Mouse (Mus musculus) forebrain, embryonic 11.5 days (tissue): Measurements from ENCODE around the gene Stkld1. TPM values are rescaled to one million over a fixed set of nuclear protein-coding genes. Genes with fewer than 3 reads are reported as not detected.

Experiments used
- ATAC-seq: fragments of 200-750 bp; cut with Nextera tagmentation; replicated peaks from 2 replicates; pipeline ENCODE4 v1.8.0; 2017; ENCODE audit warnings: moderate TSS enrichment; ENCODE audit not compliant: low FRiP score
- DNase-seq: peaks from one replicate; pipeline ENCODE4 v3.0.0-alpha.2; 2017; ENCODE audit warnings: low spot score
- H3K27ac ChIP-seq: fragments of 300-500 bp; sonication (generic); 2 replicates; pipeline ENCODE4 v1.5.1; 2014; ENCODE audit warnings: low read depth, low read length
- H3K27me3 ChIP-seq: fragments of 300-500 bp; sonication (generic); 2 replicates; pipeline ENCODE4 v1.6.1; 2014; ENCODE audit warnings: mild to moderate bottlenecking, low read length, mixed read lengths; ENCODE audit not compliant: control insufficient read depth, insufficient read depth
- H3K36me3 ChIP-seq: fragments of 300-500 bp; sonication (generic); 2 replicates; pipeline ENCODE4 v1.6.1; 2014; ENCODE audit warnings: mild to moderate bottlenecking, low read length, moderate library complexity, mixed read lengths; ENCODE audit not compliant: control insufficient read depth, insufficient read depth
- H3K4me1 ChIP-seq: fragments of 300-500 bp; sonication (generic); replicated peaks from 2 replicates; pipeline ENCODE4 v1.6.1; 2014; ENCODE audit warnings: low read length, mixed read lengths; ENCODE audit not compliant: control insufficient read depth, insufficient read depth
- H3K4me2 ChIP-seq: fragments of 300-500 bp; sonication (generic); 2 replicates; pipeline ENCODE4 v1.6.1; 2014; ENCODE audit warnings: low read depth, mild to moderate bottlenecking, low read length, moderate library complexity, mixed read lengths; ENCODE audit not compliant: severe bottlenecking
- H3K4me3 ChIP-seq: fragments of 300-500 bp; sonication (generic); 2 replicates; pipeline ENCODE4 v1.5.1; 2014; ENCODE audit warnings: low read depth, low read length
- H3K9ac ChIP-seq: fragments of 300-500 bp; sonication (generic); 2 replicates; pipeline ENCODE4 v1.6.1; 2014; ENCODE audit warnings: low read length
- H3K9me3 ChIP-seq: fragments of 300-500 bp; sonication (generic); 2 replicates; pipeline ENCODE4 v1.6.1; 2016; ENCODE audit warnings: low read length, mixed read lengths; ENCODE audit not compliant: control insufficient read depth
- WGBS: fragments of 180-500 bp; shearing (Covaris S2); extraction: QIAGEN DNeasy Blood & Tissue Kit; methylation state at CpG from one replicate; pipeline ENCODE4 v1.1.7; 2014; 5-methylcytosine and 5-hydroxymethylcytosine counted together
- polyA plus RNA-seq: library from polyadenylated mRNA; unstranded; fragments of >200 nt; fragmentation: Nextera tagmentation; extraction: Ambion mirVana; gene quantifications from 2 replicates; pipeline ENCODE4 v1.2.1, GENCODE M21; 2014

The Stkld1 gene
- polyA plus RNA-seq, 1 experiment from 2014 or later, result 0.11 TPM

DNA sequence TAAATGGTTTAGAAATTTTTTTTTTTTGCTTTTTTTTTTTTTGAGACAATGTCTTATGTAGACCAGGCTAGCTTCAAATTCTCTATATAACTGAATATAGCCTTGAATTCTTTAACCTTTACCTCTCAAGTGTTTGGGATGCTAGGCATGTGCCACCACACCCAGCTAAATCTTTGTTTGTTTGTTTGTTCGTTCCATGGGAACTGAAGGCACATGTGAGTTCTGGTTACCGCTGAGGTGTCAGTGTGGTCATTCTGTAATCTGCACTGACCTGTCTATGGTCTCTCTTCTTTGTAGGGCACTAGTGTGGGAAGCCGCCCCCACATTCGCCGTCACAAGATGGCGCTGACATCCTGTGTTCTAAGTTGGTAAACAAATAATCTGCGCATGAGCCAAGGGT is 64.1 kb downstream of the Stkld1 start:
- Histone ChIP-seq H3K9me3 (no peaks in the 10 kb centered on the region), H3K27ac (no peak overlapping the region), H3K9ac (no peak overlapping the region), H3K36me3 (no peaks in the 10 kb centered on the region), H3K4me3 (no peak overlapping the region), H3K4me1 (no peaks in the 10 kb centered on the region), H3K27me3 (no peaks in the 10 kb centered on the region), H3K4me2 (no peak overlapping the region)
- WGBS, result 93% methylated on average over 6 of the region's 7 CpGs
- DNase-seq, result no peak
- ATAC-seq, result no peak

Other genes with a start within 250 kb of the Stkld1 start
- not detected in 2 replicates for gene Abo, start 69.1 kb upstream of the Stkld1 start, polyA plus RNA-seq
- 15.6 and 15.7 TPM in 2 replicates for gene Surf6, start 31.2 kb upstream of the Stkld1 start, polyA plus RNA-seq
- gene Med22, start 23.4 kb upstream of the Stkld1 start, polyA plus RNA-seq, result 112 and 120 TPM in 2 replicates
- gene Rpl7a, start 23.3 kb upstream of the Stkld1 start, polyA plus RNA-seq, result 647 and 668 TPM in 2 replicates
- 43.6 and 44.5 TPM in 2 replicates for gene Surf2, start 17.7 kb upstream of the Stkld1 start, polyA plus RNA-seq
- 44.1 and 44.6 TPM in 2 replicates for gene Surf1, start 17.5 kb upstream of the Stkld1 start, polyA plus RNA-seq
- gene Surf4, start 119 bp upstream of the Stkld1 start, polyA plus RNA-seq, result 144 and 152 TPM in 2 replicates
- gene Rexo4, start 30.3 kb downstream of the Stkld1 start, polyA plus RNA-seq, result 53.9 and 57.1 TPM in 2 replicates
- 0.08 TPM in 1 of 2 replicates, not detected in the other for gene Adamts13, start 39.4 kb downstream of the Stkld1 start, polyA plus RNA-seq
- gene Cacfd1, start 75.9 kb downstream of the Stkld1 start, polyA plus RNA-seq, result 103 and 109 TPM in 2 replicates
- 1.3 and 2.2 TPM in 2 replicates for gene Slc2a6, start 94.0 kb downstream of the Stkld1 start, polyA plus RNA-seq
- gene Mymk, start 138.1 kb downstream of the Stkld1 start, polyA plus RNA-seq, result not detected in 2 replicates
- gene Adamtsl2, start 145.3 kb downstream of the Stkld1 start, polyA plus RNA-seq, result 4.0 and 4.4 TPM in 2 replicates
- 0.09 TPM in 1 of 2 replicates, not detected in the other for gene Fam163b, start 208.4 kb downstream of the Stkld1 start, polyA plus RNA-seq
- not detected in 2 replicates for gene Dbh, start 231.2 kb downstream of the Stkld1 start, polyA plus RNA-seq